Mouse (Mus musculus) small intestine, adult 2 months (tissue): ENCODE data around the gene Slc7a4. TPM values are rescaled to one million over a fixed set of nuclear protein-coding genes. Genes with fewer than 3 reads are reported as not detected.

Source experiments
- H3K27ac ChIP-seq: fragments of 200-500 bp; 2 replicates; pipeline ENCODE4 v1.5.1; 2012; ENCODE audit warnings: low read depth, low read length, control low read depth, inconsistent platforms; ENCODE audit not compliant: insufficient read depth
- H3K27me3 ChIP-seq: fragments of 200-500 bp; 2 replicates; pipeline ENCODE4 v1.6.1; 2012; ENCODE audit warnings: mild to moderate bottlenecking, moderate library complexity, low read length, inconsistent platforms; ENCODE audit not compliant: control insufficient read depth, insufficient read depth
- H3K36me3 ChIP-seq: fragments of 200-500 bp; 2 replicates; pipeline ENCODE4 v1.6.1; 2012; ENCODE audit warnings: mild to moderate bottlenecking, low read length, control low read depth, inconsistent platforms; ENCODE audit not compliant: control insufficient read depth, insufficient read depth
- H3K4me1 ChIP-seq: fragments of 200-500 bp; 2 replicates; pipeline ENCODE4 v1.6.1; 2012; ENCODE audit warnings: low read length, inconsistent platforms, mixed read lengths; ENCODE audit not compliant: control insufficient read depth, insufficient read depth, insufficient read length
- H3K4me3 ChIP-seq: fragments of 200-500 bp; 2 replicates; pipeline ENCODE4 v1.5.1; 2012; ENCODE audit warnings: low read depth, mild to moderate bottlenecking, control low read depth, inconsistent platforms, low read length, moderate library complexity
- CTCF ChIP-seq: fragments of 200-500 bp; IDR thresholded peaks from 2 replicates; pipeline ENCODE4 v1.5.1; 2012; ENCODE audit warnings: low read depth, mild to moderate bottlenecking, control low read depth, inconsistent platforms, low read length, moderate library complexity, mixed read lengths; ENCODE audit not compliant: insufficient replicate concordance, insufficient read length; ENCODE audit errors: extremely low read depth
- POLR2A ChIP-seq: fragments of 200-500 bp; IDR thresholded peaks from 2 replicates; pipeline ENCODE4 v1.6.1; 2012; ENCODE audit warnings: low read depth, mild to moderate bottlenecking, control low read depth, inconsistent platforms, low read length, moderate library complexity
- WGBS: fragments of 180-500 bp; shearing (Covaris S2); methylation state at CpG from one replicate; pipeline ENCODE4 v1.1.7; 2018; 5-methylcytosine and 5-hydroxymethylcytosine counted together
- polyA plus RNA-seq: library from polyadenylated mRNA; depleted of rRNA; stranded (reverse); fragments of >200 nt; gene quantifications from 2 replicates; pipeline ENCODE4 v1.2.3, GENCODE M21; 2012

Gene Slc7a4
- polyA plus RNA-seq, 1 experiment: 13.5 TPM

DNA sequence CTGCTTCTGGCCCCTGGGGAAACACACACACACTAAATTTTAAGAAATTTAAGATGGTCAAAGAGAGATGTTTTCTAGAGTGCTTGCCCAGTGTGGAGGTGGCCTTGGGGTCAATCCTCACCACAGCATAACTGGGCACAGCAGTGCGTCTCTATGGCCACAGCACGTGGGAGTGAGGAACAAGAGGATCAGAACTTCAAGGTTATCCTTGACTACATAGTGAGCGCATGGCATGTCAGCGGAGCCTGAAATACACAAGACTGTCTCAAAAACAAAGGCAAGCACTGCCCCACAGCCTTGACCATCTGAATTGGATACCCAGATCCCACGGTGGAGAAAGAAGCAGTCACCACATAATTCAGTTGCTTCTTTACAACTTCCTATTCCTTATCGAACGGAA is 1.5 kb upstream of the Slc7a4 start:
- Histone ChIP-seq H3K4me3 (no peak overlapping the region), H3K27me3 (no peaks in the 10 kb centered on the region), H3K36me3 (no peaks in the 10 kb centered on the region), H3K27ac (no peak overlapping the region), H3K4me1 (no peaks in the 10 kb centered on the region)
- TF ChIP-seq CTCF: no peak
- no peak for TF ChIP-seq POLR2A
- WGBS: 93% methylated on average over 7 of the region's 7 CpGs

GRCm38 (mm10) chr16:17576825-17577215 is 6.2 kb downstream of the Slc7a4 start:
- no peaks in the 10 kb centered on the region for H3K27me3 ChIP-seq
- TF ChIP-seq CTCF (no peak), POLR2A (no peak)
- peaks cover 4% of the 10 kb centered on the region; the same call in 1 of the 2 replicates for H3K4me1 ChIP-seq
- H3K27ac ChIP-seq: 0 out of 2 replicates have a peak overlapping the region, but pooled peaks have one; percentile 22
- H3K36me3 ChIP-seq: no peaks in the 10 kb centered on the region
- 16% methylated on average over 8 of the region's 8 CpGs for WGBS
- peak overlapping the region; percentile 71 for H3K4me3 ChIP-seq

GRCm38 (mm10) chr16:17575870-17576824 is 6.9 kb downstream of the Slc7a4 start:
- H3K27me3 ChIP-seq: no peaks in the 10 kb centered on the region
- H3K36me3 ChIP-seq: no peaks in the 10 kb centered on the region
- peak overlapping the region; percentile 71 for H3K4me3 ChIP-seq
- 13% methylated on average over 45 of the region's 45 CpGs for WGBS
- H3K4me1 ChIP-seq: peaks cover 4% of the 10 kb centered on the region; the same call in 1 of the 2 replicates
- 0 out of 2 replicates have a peak overlapping the region, but pooled peaks have one; percentile 22 for H3K27ac ChIP-seq
- TF ChIP-seq POLR2A (no peak), CTCF (no peak)

DNA sequence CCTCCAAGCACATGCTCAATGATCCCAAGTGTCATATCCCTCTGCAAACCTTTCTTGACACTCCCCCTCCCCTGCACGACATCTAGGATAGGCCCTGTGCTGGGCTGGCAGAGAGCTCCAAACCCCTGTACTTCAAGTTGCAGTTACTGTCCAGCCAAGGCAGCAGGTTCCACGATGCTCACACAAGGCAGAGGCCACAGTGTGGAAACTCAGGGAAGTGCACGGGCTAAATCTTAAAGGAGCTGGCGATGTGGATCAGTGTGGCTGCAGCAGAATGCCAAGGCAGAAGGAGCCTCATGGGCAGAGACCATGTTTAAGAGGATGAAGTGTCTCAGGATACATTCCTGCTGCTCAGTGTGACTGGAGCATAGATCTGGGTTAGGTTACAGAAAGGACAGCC is 16.8 kb downstream of the Slc7a4 start:
- no peaks in the 10 kb centered on the region for H3K27me3 ChIP-seq
- H3K4me1 ChIP-seq: peaks cover 2% of the 10 kb centered on the region; the same call in 1 of the 2 replicates
- H3K36me3 ChIP-seq: no peaks in the 10 kb centered on the region
- no peak overlapping the region for H3K27ac ChIP-seq
- TF ChIP-seq CTCF: no peak
- TF ChIP-seq POLR2A: no peak
- H3K4me3 ChIP-seq: no peak overlapping the region
- 48% methylated on average over 4 of the region's 4 CpGs for WGBS

- Histone ChIP-seq H3K36me3 (no peaks in the 10 kb centered on the region), H3K27me3 (no peaks in the 10 kb centered on the region), H3K4me3 (no peak overlapping the region), H3K27ac (no peak overlapping the region), H3K4me1 (peaks cover 7% of the 10 kb centered on the region; the same call in 1 of the 2 replicates)
- TF ChIP-seq CTCF (no peak), POLR2A (no peak)
- 20% methylated on average over 3 of the region's 3 CpGs for WGBS
Observed at GRCm38 (mm10) chr16:17564771-17565170, 18.2 kb downstream of the Slc7a4 start.

DNA sequence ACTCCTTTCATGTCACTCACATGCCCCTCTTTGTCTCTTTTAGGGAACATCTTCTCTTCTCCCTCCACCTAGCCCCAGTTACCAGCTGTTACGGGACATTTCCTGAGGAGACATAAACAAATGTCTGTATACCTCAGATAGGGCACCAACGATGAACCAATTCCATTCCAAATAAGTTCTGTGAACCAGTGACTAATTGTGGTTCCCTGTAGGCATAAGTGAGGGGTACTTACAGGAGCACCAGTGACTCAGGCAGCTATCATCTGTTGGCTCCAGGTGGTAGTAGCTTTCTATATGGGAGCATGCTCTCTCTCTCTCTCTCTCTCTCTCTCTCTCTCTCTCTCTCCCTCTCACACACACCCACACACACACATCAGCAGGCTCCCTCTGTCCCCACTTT is 18.8 kb downstream of the Slc7a4 start:
- 0 out of 2 replicates have a peak, but pooled peaks cover 5% of the 10 kb centered on the region for H3K4me1 ChIP-seq
- H3K27me3 ChIP-seq: no peaks in the 10 kb centered on the region
- WGBS: 68% methylated on average over 2 of the region's 2 CpGs
- no peak for TF ChIP-seq CTCF
- TF ChIP-seq POLR2A: no peak
- no peak overlapping the region for H3K27ac ChIP-seq
- H3K4me3 ChIP-seq: no peak overlapping the region
- H3K36me3 ChIP-seq: no peaks in the 10 kb centered on the region

GRCm38 (mm10) chr16:17563580-17563979 is 19.4 kb downstream of the Slc7a4 start:
- no peaks in the 10 kb centered on the region for H3K36me3 ChIP-seq
- 39% methylated on average over 1 of the region's 1 CpGs for WGBS
- no peak for TF ChIP-seq CTCF
- peaks cover 8% of the 10 kb centered on the region; the same call in 1 of the 2 replicates for H3K4me1 ChIP-seq
- no peak overlapping the region for H3K4me3 ChIP-seq
- H3K27me3 ChIP-seq: no peaks in the 10 kb centered on the region
- no peak overlapping the region for H3K27ac ChIP-seq
